ENCODE assay signal across 24 mouse cellular contexts in genomic region chr14:85918894-85919293, GRCm38 (mm10).
DNase-seq lines count a peak whose midpoint lies in the region; ATAC-seq lines count a peak whose summit lies in the region.
"Had no signal": no experiment of that assay in that cellular context is flagged by ENCODE, and none has a peak within 500 bp of the region (broad histone marks: within the 10 kb centered on the region; RNA-seq: fewer than 3 reads in every experiment).

No protein-coding gene starts in this region.

- 74% methylated on average over 4 of the region's 4 CpGs for WGBS in embryonic facial prominence, embryonic 14.5 days
- 82% methylated on average over 4 of the region's 4 CpGs for WGBS in embryonic facial prominence, embryonic 10.5 days
- WGBS in neural tube, embryonic 11.5 days: 67% methylated on average over 4 of the region's 4 CpGs

- no peaks in the 10 kb centered on the region for H3K36me3 ChIP-seq in embryonic facial prominence, embryonic 14.5 days (ENCODE audit: control insufficient read depth, insufficient read depth, low read length)
- no peaks in the 10 kb centered on the region for H3K36me3 ChIP-seq in embryonic facial prominence, embryonic 10.5 days (replicated peaks)
- no peaks in the 10 kb centered on the region for H3K36me3 ChIP-seq in neural tube, embryonic 11.5 days (ENCODE audit: control insufficient read depth, insufficient read depth, low read length)
- H3K36me3 ChIP-seq: embryonic facial prominence, embryonic 13.5 days; forebrain, embryonic 10.5 days; hindbrain, embryonic 12.5 days; hindbrain, embryonic 15.5 days had no signal

- no peak overlapping the region for H3K4me3 ChIP-seq in embryonic facial prominence, embryonic 14.5 days (ENCODE audit: low read depth, low read length)
- no peak overlapping the region for H3K4me3 ChIP-seq in embryonic facial prominence, embryonic 10.5 days
- no peak overlapping the region for H3K4me3 ChIP-seq in neural tube, embryonic 11.5 days (ENCODE audit: low read depth, low read length)
- H3K4me3 ChIP-seq: embryonic facial prominence, embryonic 13.5 days; forebrain, embryonic 10.5 days; forebrain, embryonic 13.5 days; gastrocnemius, adult 2 months; hindbrain, embryonic 12.5 days; hindbrain, embryonic 15.5 days had no signal

- H3K27me3 ChIP-seq in embryonic facial prominence, embryonic 14.5 days (replicated peaks; ENCODE audit: control insufficient read depth, insufficient read depth, low read length): no peaks in the 10 kb centered on the region
- no peaks in the 10 kb centered on the region for H3K27me3 ChIP-seq in embryonic facial prominence, embryonic 10.5 days (replicated peaks; ENCODE audit: low read depth, poor library complexity, severe bottlenecking)
- no peaks in the 10 kb centered on the region for H3K27me3 ChIP-seq in neural tube, embryonic 11.5 days (ENCODE audit: control insufficient read depth, insufficient read depth, low read length)
- H3K27me3 ChIP-seq: embryonic facial prominence, embryonic 13.5 days; forebrain, embryonic 13.5 days; hindbrain, embryonic 12.5 days; hindbrain, embryonic 15.5 days had no signal

- H3K4me2 ChIP-seq in embryonic facial prominence, embryonic 14.5 days (ENCODE audit: low read depth, low read length): no peak overlapping the region
- no peak overlapping the region for H3K4me2 ChIP-seq in neural tube, embryonic 11.5 days (ENCODE audit: low read depth)
- H3K4me2 ChIP-seq: embryonic facial prominence, embryonic 13.5 days; forebrain, embryonic 13.5 days; heart, embryonic 11.5 days; hindbrain, embryonic 12.5 days; hindbrain, embryonic 15.5 days had no signal

- no peak overlapping the region for H3K9ac ChIP-seq in embryonic facial prominence, embryonic 14.5 days (ENCODE audit: low read depth, low read length)
- no peak overlapping the region for H3K9ac ChIP-seq in neural tube, embryonic 11.5 days (ENCODE audit: low read length)
- H3K9ac ChIP-seq: embryonic facial prominence, embryonic 13.5 days; forebrain, embryonic 13.5 days; hindbrain, embryonic 12.5 days; hindbrain, embryonic 15.5 days had no signal

- H3K4me1 ChIP-seq in embryonic facial prominence, embryonic 14.5 days (ENCODE audit: control insufficient read depth, insufficient read depth, low read length): no peaks in the 10 kb centered on the region
- H3K4me1 ChIP-seq in embryonic facial prominence, embryonic 10.5 days: no peaks in the 10 kb centered on the region
- no peaks in the 10 kb centered on the region for H3K4me1 ChIP-seq in neural tube, embryonic 11.5 days (ENCODE audit: control insufficient read depth, insufficient read depth, low read length)
- H3K4me1 ChIP-seq: embryonic facial prominence, embryonic 13.5 days; forebrain, embryonic 10.5 days; forebrain, embryonic 13.5 days; hindbrain, embryonic 12.5 days; hindbrain, embryonic 15.5 days had no signal

- DNase-seq in embryonic facial prominence, embryonic 14.5 days (ENCODE audit: low spot score): peak; percentile 12
- DNase-seq in embryonic facial prominence, embryonic 10.5 days (ENCODE audit: low spot score): no peak
- no peak for DNase-seq in neural tube, embryonic 11.5 days (ENCODE audit: low spot score)
- no peak for DNase-seq in neural tube, embryonic 10.5 days (ENCODE audit: extremely low spot score, low spot score)
- peak; percentile 0 for DNase-seq in skeletal muscle tissue, adult 2 months (ENCODE audit: low read depth, low spot score)
- no peak for DNase-seq in c-Kit-positive CD71-positive TER-119-positive erythroid progenitor cells, embryonic 14.5 days (ENCODE audit: low spot score)
- DNase-seq: adrenal gland, adult 2 months; adrenal gland, postnatal 14 days; B cell, adult 2 months; cerebellum, adult 11-12 months; cerebellum, adult 8-10 months; cerebellum, postnatal 10 days; cerebellum, postnatal 36 days; gastrocnemius, adult 2 months; gastrocnemius, postnatal 14 days; heart, adult 11 months had no signal

- no peaks in the 10 kb centered on the region for H3K9me3 ChIP-seq in embryonic facial prominence, embryonic 14.5 days (ENCODE audit: control insufficient read depth, low read length)
- no peaks in the 10 kb centered on the region for H3K9me3 ChIP-seq in embryonic facial prominence, embryonic 10.5 days
- no peaks in the 10 kb centered on the region for H3K9me3 ChIP-seq in neural tube, embryonic 11.5 days (ENCODE audit: control insufficient read depth, low read length)
- H3K9me3 ChIP-seq: embryonic facial prominence, embryonic 13.5 days; forebrain, embryonic 10.5 days; forebrain, embryonic 13.5 days; hindbrain, embryonic 12.5 days; hindbrain, embryonic 15.5 days had no signal

- no peak for ATAC-seq in embryonic facial prominence, embryonic 14.5 days (ENCODE audit: low read depth)
- ATAC-seq in neural tube, embryonic 11.5 days (ENCODE audit: insufficient read depth, low FRiP score, low TSS enrichment): peak; percentile 37; the same call in 1 of the 2 replicates
- ATAC-seq: CD4-positive, CD25-positive, alpha-beta regulatory T cell, adult 4 months; forebrain, embryonic 13.5 days; forebrain, embryonic 16.5 days had no signal

- H3K27ac ChIP-seq in embryonic facial prominence, embryonic 14.5 days (replicated peaks; ENCODE audit: low read depth, low read length): no peak overlapping the region
- no peak overlapping the region for H3K27ac ChIP-seq in embryonic facial prominence, embryonic 10.5 days (replicated peaks)
- H3K27ac ChIP-seq in neural tube, embryonic 11.5 days (ENCODE audit: low read depth, low read length): no peak overlapping the region
- H3K27ac ChIP-seq: embryonic facial prominence, embryonic 13.5 days; forebrain, embryonic 10.5 days; forebrain, embryonic 13.5 days; gastrocnemius, adult 2 months; hindbrain, embryonic 12.5 days; hindbrain, embryonic 15.5 days had no signal

Comparison
In these comparisons a context has a peak if more than half of its experiments do, and no peak if none do; other contexts are left out.
1. DNase-seq: peak in embryonic facial prominence, embryonic 14.5 days (single experiment) and skeletal muscle tissue, adult 2 months (single experiment); none in embryonic facial prominence, embryonic 10.5 days (single experiment), neural tube, embryonic 11.5 days (single experiment), neural tube, embryonic 10.5 days (single experiment) and c-Kit-positive CD71-positive TER-119-positive erythroid progenitor cells, embryonic 14.5 days (single experiment).